Mouse (Mus musculus) forebrain, embryonic 12.5 days (tissue): ENCODE results near the gene Arhgef3. TPM values are rescaled to one million over a fixed set of nuclear protein-coding genes. Genes with fewer than 3 reads are reported as not detected.

Source experiments
- ATAC-seq: fragments of 200-750 bp; cut with Nextera tagmentation; 2 replicates; pipeline ENCODE4 v1.8.0; 2017; ENCODE audit warnings: moderate TSS enrichment; ENCODE audit not compliant: low FRiP score
- H3K27ac ChIP-seq: fragments of 300-500 bp; sonication (generic); 2 replicates; pipeline ENCODE4 v1.5.1; 2016; ENCODE audit warnings: mild to moderate bottlenecking
- H3K27me3 ChIP-seq: fragments of 300-500 bp; sonication (generic); 2 replicates; pipeline ENCODE4 v1.6.1; 2016; ENCODE audit warnings: mild to moderate bottlenecking
- H3K36me3 ChIP-seq: fragments of 300-500 bp; sonication (generic); replicated peaks from 2 replicates; pipeline ENCODE4 v1.6.1; 2016; ENCODE audit warnings: mild to moderate bottlenecking
- H3K4me1 ChIP-seq: fragments of 300-500 bp; sonication (generic); 2 replicates; pipeline ENCODE4 v1.6.1; 2016
- H3K4me2 ChIP-seq: fragments of 300-500 bp; sonication (generic); 2 replicates; pipeline ENCODE4 v1.6.1; 2016; ENCODE audit warnings: mild to moderate bottlenecking, moderate library complexity
- H3K4me3 ChIP-seq: fragments of 300-500 bp; sonication (generic); replicated peaks from 2 replicates; pipeline ENCODE4 v1.5.1; 2016; ENCODE audit warnings: mild to moderate bottlenecking
- H3K9ac ChIP-seq: fragments of 300-500 bp; sonication (generic); 2 replicates; pipeline ENCODE4 v1.6.1; 2016; ENCODE audit warnings: mild to moderate bottlenecking
- H3K9me3 ChIP-seq: fragments of 300-500 bp; sonication (generic); 2 replicates; pipeline ENCODE4 v1.6.1; 2016
- WGBS: fragments of 180-500 bp; shearing (Covaris S2); methylation state at CpG from one replicate; pipeline ENCODE4 v1.1.7; 2016; 5-methylcytosine and 5-hydroxymethylcytosine counted together
- polyA plus RNA-seq: library from polyadenylated mRNA; unstranded; fragments of >200 nt; fragmentation: Nextera tagmentation; extraction: Ambion mirVana; gene quantifications from 2 replicates; pipeline ENCODE4 v1.2.1, GENCODE M21; 2016

Arhgef3 gene
- polyA plus RNA-seq, 1 experiment from 2014 or later, result 2.4 TPM

DNA sequence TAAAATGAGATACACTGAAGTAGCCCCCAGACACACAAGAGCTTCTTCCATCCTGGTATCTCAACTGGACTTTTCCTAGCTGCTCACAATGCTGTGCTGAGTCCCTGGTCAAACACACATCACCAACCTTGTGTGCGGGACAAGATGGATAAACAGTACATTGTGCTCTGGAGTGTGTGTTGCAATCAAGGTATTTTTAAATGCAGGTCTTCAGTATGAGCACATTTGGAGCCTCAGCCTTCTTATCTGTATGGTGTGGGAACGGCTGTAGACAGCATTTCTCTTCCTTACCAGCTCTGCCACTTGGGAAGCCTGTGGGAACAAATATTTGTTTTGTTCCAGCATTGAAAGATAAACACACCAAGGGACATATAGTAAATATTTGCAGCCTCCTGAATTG lies 184.2 kb downstream of the Arhgef3 start:
- no peaks in the 10 kb centered on the region for H3K36me3 ChIP-seq
- H3K4me1 ChIP-seq, result no peaks in the 10 kb centered on the region
- no peaks in the 10 kb centered on the region for H3K9me3 ChIP-seq
- H3K4me3 ChIP-seq, result no peak overlapping the region
- H3K4me2 ChIP-seq, result no peak overlapping the region
- WGBS, result 81% methylated on average over 2 of the region's 2 CpGs
- H3K27ac ChIP-seq, result no peak overlapping the region
- H3K27me3 ChIP-seq, result no peaks in the 10 kb centered on the region
- ATAC-seq, result no peak
- no peak overlapping the region for H3K9ac ChIP-seq

DNA sequence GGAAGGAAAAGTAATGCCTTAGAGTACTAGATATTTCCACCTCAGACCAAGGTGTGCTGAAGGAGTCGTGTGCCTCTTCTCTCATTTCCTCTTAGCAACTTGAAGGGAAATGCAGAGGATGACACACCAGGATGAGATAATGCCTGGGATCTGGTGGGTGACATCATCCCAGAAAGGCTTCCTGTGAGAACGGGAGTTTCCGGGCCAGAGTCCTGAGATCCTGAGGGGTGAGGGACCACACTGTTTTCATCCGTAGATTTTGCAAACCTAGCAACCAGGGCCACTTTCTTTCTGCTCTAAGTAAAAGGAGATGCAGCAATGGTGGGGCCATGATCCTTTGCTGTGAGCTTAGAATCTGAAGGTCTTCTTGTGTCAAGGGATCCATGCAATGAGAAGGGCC lies 185.0 kb downstream of the Arhgef3 start:
- Histone ChIP-seq H3K36me3 (no peaks in the 10 kb centered on the region), H3K9ac (no peak overlapping the region), H3K4me1 (no peaks in the 10 kb centered on the region), H3K27me3 (no peaks in the 10 kb centered on the region), H3K27ac (no peak overlapping the region), H3K4me2 (no peak overlapping the region), H3K9me3 (no peaks in the 10 kb centered on the region), H3K4me3 (no peak overlapping the region)
- ATAC-seq, result no peak
- WGBS, result 79% methylated on average over 4 of the region's 4 CpGs

DNA sequence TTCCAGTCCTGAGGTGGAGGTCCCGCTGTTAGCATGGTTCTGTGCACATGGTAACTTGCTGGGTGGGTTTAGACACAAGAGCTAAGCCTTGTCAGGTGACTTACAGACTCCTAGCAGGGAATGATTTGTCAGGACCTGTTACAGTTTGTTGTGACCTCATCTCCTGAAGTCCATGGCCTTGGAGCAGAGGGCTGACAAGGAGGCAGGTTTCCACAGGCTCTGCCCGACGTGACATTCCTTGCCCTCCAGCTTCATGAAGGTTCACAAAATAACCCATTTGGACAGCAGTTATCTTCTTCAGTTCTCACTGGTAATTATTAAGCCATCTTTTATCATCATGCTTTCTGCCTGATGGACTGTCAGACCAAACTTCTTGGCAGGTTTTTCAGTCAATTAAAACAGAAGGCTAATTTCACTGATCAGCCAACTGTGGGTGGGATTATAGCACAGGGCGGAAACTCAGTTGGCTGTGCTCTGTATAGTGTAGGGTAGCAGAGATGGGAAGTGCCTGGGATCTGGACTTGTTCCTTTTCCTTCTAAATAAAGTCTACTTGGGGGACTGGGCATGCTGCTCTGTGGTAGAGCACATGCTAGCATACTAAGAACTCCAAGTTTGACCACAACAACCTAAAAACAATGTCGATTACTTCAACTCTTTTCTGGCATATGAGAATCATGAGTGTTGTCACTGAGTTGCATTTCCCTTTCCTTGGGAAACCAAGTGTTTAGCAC lies 187.2 kb downstream of the Arhgef3 start:
- H3K27me3 ChIP-seq, result no peaks in the 10 kb centered on the region
- no peak overlapping the region for H3K27ac ChIP-seq
- no peak overlapping the region for H3K4me2 ChIP-seq
- ATAC-seq, result no peak
- 84% methylated on average over 5 of the region's 5 CpGs for WGBS
- H3K9me3 ChIP-seq, result no peaks in the 10 kb centered on the region
- no peak overlapping the region for H3K9ac ChIP-seq
- no peaks in the 10 kb centered on the region for H3K36me3 ChIP-seq
- no peak overlapping the region for H3K4me3 ChIP-seq
- no peaks in the 10 kb centered on the region for H3K4me1 ChIP-seq

DNA sequence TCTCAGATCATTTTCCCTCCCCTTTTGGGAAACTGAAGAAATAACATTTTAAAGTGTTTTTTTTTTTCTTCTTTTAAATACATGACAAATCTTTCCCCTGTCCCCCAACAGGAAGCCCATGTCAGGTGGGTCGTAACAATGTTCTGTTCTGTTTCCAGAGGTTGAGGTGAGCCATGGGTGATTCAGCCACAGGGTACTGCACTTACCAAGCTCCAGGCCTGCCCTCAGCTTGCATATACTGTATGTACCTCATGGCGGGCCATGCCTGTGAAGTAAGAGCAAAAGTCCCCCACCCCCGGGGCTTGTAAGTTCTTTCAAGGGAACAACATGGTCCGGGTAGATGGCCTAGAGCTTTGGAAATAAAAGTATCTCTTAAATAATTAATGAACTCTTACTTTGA lies 188.6 kb downstream of the Arhgef3 start:
- H3K27me3 ChIP-seq, result no peaks in the 10 kb centered on the region
- WGBS, result 82% methylated on average over 4 of the region's 4 CpGs
- no peak overlapping the region for H3K4me3 ChIP-seq
- H3K9ac ChIP-seq, result no peak overlapping the region
- no peaks in the 10 kb centered on the region for H3K36me3 ChIP-seq
- H3K27ac ChIP-seq, result no peak overlapping the region
- H3K9me3 ChIP-seq, result no peaks in the 10 kb centered on the region
- no peak for ATAC-seq
- H3K4me1 ChIP-seq, result no peaks in the 10 kb centered on the region
- no peak overlapping the region for H3K4me2 ChIP-seq

DNA sequence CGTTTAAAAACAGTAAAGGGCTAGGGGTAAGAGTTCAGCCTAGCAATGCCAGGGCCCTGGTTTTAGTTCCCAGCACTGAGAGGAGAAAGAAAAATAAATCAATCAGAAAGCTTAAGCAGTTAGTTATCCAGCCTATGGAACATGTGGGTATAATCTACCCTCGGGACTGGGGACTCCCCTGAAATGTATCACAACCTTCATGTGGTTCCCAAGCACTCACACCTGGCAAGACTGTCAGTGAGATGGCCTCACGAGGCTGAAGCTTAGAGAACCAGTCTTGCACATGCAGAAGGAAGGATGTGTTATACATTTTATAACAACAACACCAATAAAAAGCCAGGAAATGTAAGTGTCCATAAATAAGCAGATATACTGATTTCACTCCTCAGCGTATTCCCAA lies 189.7 kb downstream of the Arhgef3 start:
- H3K4me1 ChIP-seq, result no peaks in the 10 kb centered on the region
- no peak for ATAC-seq
- no peak overlapping the region for H3K27ac ChIP-seq
- H3K9ac ChIP-seq, result no peak overlapping the region
- WGBS, result 77% methylated on average over 4 of the region's 4 CpGs
- H3K9me3 ChIP-seq, result no peaks in the 10 kb centered on the region
- no peaks in the 10 kb centered on the region for H3K36me3 ChIP-seq
- H3K4me2 ChIP-seq, result no peak overlapping the region
- H3K4me3 ChIP-seq, result no peak overlapping the region
- H3K27me3 ChIP-seq, result no peaks in the 10 kb centered on the region

DNA sequence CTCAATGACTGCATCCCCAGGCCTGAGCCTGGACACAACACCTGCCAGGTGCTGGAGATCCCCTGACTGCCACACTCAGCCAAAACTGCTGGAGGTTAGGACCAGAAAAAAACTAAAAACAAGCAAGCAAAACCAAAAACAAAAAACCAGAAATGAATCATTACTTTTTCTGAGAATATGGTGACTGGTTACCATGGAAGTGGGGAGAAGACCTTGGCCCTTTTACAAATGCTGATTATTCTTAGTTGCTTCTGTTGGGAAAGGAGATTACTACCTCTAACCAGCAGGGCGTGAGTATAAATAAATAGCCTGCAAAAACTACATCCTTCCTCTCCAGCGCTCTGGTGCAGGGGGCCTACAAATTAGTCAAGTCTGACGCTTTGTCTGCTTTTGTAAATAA lies 194.1 kb downstream of the Arhgef3 start:
- no peak overlapping the region for H3K9ac ChIP-seq
- 76% methylated on average over 3 of the region's 3 CpGs for WGBS
- no peak overlapping the region for H3K27ac ChIP-seq
- no peaks in the 10 kb centered on the region for H3K36me3 ChIP-seq
- H3K9me3 ChIP-seq, result no peaks in the 10 kb centered on the region
- no peaks in the 10 kb centered on the region for H3K27me3 ChIP-seq
- no peak overlapping the region for H3K4me3 ChIP-seq
- ATAC-seq, result no peak
- no peak overlapping the region for H3K4me2 ChIP-seq
- no peaks in the 10 kb centered on the region for H3K4me1 ChIP-seq

DNA sequence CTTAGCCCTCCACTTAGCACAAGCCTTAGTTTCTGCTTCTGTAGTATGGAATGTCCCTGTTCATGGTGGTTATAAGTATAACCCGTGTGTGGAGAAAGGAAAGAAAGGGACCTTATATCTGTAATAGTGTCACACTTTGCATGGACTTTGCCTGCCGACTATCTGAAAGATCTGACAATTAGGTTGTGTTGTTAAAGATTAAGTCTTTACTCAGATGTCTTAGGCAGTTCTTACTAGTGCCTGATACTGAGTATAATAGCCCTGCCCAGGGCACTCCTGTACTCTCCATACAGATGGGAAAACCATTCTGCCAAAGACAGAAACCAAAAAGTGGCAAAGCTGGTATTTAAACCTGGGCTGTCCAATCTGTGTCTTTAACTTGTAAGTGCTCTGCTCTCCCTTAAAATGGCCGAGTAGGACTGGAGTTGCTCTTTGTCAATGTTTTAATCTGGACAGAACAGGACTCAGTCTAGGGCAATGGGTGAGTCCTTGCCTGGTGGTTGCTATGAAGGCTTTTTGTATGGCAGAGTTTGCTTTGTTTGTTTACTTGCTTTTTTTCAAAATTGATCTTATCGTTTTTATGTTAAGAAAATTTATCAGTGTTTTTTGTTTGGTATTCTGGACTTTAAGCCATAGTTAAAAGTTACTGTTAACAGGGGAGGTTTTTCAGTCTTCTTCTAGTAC lies 196.0 kb downstream of the Arhgef3 start:
- H3K9me3 ChIP-seq, result no peaks in the 10 kb centered on the region
- no peaks in the 10 kb centered on the region for H3K4me1 ChIP-seq
- H3K9ac ChIP-seq, result no peak overlapping the region
- H3K27ac ChIP-seq, result no peak overlapping the region
- no peak overlapping the region for H3K4me2 ChIP-seq
- 81% methylated on average over 4 of the region's 4 CpGs for WGBS
- no peak for ATAC-seq
- no peaks in the 10 kb centered on the region for H3K27me3 ChIP-seq
- H3K4me3 ChIP-seq, result no peak overlapping the region
- no peaks in the 10 kb centered on the region for H3K36me3 ChIP-seq

DNA sequence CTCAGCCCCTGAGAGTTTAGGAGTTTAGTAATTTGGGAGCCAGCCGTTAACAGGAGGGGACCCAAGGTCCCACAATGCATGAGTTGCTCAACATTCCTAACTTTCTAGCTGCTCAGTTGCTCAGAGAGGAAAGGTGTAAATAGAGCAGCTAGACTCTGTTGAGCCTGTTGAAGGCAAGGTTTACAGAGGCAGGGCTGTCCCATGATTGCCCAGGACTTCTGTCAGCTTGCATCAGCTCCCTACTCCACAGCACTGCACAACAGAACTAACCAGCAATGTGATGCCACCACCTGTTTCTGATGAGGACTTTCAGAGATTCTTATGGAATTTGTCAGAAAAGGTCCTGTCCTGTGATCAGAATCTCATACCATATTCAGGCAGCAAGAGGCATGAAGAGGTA lies 197.7 kb downstream of the Arhgef3 start:
- H3K4me1 ChIP-seq, result no peaks in the 10 kb centered on the region
- no peak overlapping the region for H3K4me2 ChIP-seq
- H3K27ac ChIP-seq, result no peak overlapping the region
- no peak for ATAC-seq
- H3K9me3 ChIP-seq, result no peaks in the 10 kb centered on the region
- H3K27me3 ChIP-seq, result no peaks in the 10 kb centered on the region
- no peak overlapping the region for H3K4me3 ChIP-seq
- H3K36me3 ChIP-seq, result no peaks in the 10 kb centered on the region
- WGBS, result 84% methylated on average over 1 of the region's 1 CpGs
- no peak overlapping the region for H3K9ac ChIP-seq

DNA sequence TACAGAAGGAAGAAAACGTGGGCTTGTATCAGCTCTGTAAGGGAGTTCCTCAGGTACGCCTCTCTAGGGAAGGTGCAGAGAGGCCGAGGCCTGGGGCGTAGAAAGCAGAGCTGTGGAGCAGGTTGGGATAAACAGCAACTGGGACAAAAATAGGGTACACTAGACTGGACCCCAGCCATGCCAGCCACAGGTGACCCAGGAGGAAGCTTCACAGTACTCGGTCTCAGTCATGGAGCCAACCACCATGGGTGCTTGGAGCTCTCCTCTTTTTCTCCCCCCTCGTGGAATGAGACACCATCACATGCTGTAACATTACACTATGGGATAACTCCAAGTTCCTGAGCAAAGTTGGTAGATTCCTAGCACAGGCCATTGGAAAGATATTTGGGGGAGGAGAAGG lies 201.0 kb downstream of the Arhgef3 start:
- H3K9ac ChIP-seq, result no peak overlapping the region
- H3K27me3 ChIP-seq, result no peaks in the 10 kb centered on the region
- no peaks in the 10 kb centered on the region for H3K4me1 ChIP-seq
- WGBS, result 78% methylated on average over 6 of the region's 6 CpGs
- H3K4me2 ChIP-seq, result no peak overlapping the region
- no peaks in the 10 kb centered on the region for H3K9me3 ChIP-seq
- H3K4me3 ChIP-seq, result no peak overlapping the region
- H3K36me3 ChIP-seq, result no peaks in the 10 kb centered on the region
- no peak for ATAC-seq
- H3K27ac ChIP-seq, result no peak overlapping the region

DNA sequence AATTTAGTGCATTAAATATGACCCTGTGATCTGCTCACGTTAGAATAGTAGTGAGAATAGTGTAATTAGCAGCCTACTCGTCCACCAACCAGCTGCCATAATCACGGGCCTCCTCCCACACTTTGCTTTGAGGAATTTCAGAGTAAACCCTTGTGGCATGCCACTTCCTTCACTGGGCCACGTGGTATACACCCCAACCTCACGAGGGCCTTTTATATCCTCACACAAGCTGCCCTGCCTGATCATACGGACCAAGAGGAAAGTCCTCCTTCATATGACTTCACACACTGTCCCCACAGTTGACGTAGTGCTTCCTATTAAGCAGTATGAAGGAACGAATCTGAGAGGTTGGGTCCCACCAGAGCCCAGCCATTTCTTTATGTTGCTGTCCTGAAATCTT lies 202.4 kb downstream of the Arhgef3 start:
- H3K4me3 ChIP-seq, result no peak overlapping the region
- no peaks in the 10 kb centered on the region for H3K4me1 ChIP-seq
- no peak overlapping the region for H3K4me2 ChIP-seq
- no peaks in the 10 kb centered on the region for H3K27me3 ChIP-seq
- WGBS, result 77% methylated on average over 8 of the region's 8 CpGs
- no peak overlapping the region for H3K27ac ChIP-seq
- no peaks in the 10 kb centered on the region for H3K36me3 ChIP-seq
- no peaks in the 10 kb centered on the region for H3K9me3 ChIP-seq
- H3K9ac ChIP-seq, result no peak overlapping the region
- no peak for ATAC-seq

DNA sequence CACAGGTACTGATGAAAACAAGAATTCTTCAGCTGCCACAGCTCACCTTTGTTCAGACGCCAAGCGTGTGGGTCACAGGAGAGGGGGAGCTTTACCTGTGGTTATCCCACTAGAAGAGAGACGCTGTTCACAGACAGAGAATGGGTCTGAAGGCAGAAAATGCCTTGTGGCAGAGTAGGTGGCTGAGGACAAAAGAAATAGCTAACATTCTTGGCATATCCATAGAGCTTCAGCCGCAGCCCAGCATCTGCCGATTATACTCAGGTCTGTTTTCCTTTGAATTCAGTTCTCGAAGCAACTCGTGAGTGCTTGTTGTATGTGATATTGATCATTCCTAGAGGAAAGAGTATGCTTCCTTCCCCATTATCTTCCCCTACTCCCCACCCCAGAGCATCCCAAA lies 204.7 kb downstream of the Arhgef3 start:
- H3K27ac ChIP-seq, result no peak overlapping the region
- WGBS, result 71% methylated on average over 7 of the region's 7 CpGs
- no peaks in the 10 kb centered on the region for H3K4me1 ChIP-seq
- no peak overlapping the region for H3K9ac ChIP-seq
- H3K27me3 ChIP-seq, result no peaks in the 10 kb centered on the region
- no peak for ATAC-seq
- no peak overlapping the region for H3K4me3 ChIP-seq
- no peak overlapping the region for H3K4me2 ChIP-seq
- no peaks in the 10 kb centered on the region for H3K36me3 ChIP-seq
- H3K9me3 ChIP-seq, result no peaks in the 10 kb centered on the region

DNA sequence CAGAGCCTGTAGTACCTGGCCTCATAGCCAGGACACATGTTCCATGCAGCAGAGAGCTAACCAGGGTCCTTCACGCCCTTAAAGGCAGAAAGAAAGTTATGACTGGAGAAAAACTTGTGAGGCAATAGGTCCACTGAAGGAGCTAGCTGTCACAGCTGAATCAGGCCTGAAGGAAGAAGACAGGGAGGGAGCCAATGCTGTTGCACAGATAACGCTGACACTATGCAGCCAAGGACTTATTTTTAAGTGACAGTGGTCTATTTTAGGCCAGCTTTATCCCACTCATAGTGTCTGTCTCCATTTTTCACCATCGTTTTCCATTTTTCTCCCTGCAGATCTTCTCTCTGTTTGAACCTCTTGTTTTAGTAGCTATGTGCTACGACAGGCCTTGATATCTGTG lies 207.3 kb downstream of the Arhgef3 start:
- no peaks in the 10 kb centered on the region for H3K27me3 ChIP-seq
- no peak for ATAC-seq

DNA sequence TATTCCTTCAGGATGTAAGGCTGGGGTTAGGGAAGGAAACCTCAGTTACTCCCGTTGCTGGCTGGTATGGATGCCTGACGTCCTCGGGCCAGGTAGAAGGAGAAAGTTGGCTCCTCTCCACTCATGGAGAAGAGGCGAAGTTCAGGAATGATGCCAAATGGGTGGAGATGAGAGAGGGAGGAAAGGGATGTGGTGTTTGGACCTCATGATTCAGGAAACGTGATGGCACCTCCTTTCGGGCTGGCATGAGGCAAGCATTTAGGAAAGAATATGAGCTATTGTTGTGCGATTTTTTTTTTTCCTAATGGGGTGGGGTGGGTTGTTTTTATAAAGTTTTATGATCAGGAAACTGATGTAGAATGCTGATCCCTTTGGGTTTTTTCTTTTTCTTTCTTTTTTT lies 210.0 kb downstream of the Arhgef3 start:
- no peak overlapping the region for H3K4me2 ChIP-seq
- 89% methylated on average over 7 of the region's 7 CpGs for WGBS
- H3K9me3 ChIP-seq, result no peaks in the 10 kb centered on the region
- no peak overlapping the region for H3K4me3 ChIP-seq
- no peaks in the 10 kb centered on the region for H3K36me3 ChIP-seq
- H3K27me3 ChIP-seq, result no peaks in the 10 kb centered on the region
- no peak for ATAC-seq
- H3K27ac ChIP-seq, result no peak overlapping the region
- no peak overlapping the region for H3K9ac ChIP-seq
- H3K4me1 ChIP-seq, result no peaks in the 10 kb centered on the region

More for the DNA sequence above, 207.3 kb downstream of the Arhgef3 start:
- Histone ChIP-seq H3K4me1 (no peaks in the 10 kb centered on the region), H3K9me3 (no peaks in the 10 kb centered on the region), H3K27ac (no peak overlapping the region), H3K36me3 (no peaks in the 10 kb centered on the region), H3K4me3 (no peak overlapping the region), H3K9ac (no peak overlapping the region), H3K4me2 (no peak overlapping the region)
- 93% methylated on average over 4 of the region's 4 CpGs for WGBS
